Mouse (Mus musculus) regulatory T cell (primary cell): ENCODE measurements around the gene Rabep2.
"Not testable (repeated sequence)": the region's sequence is repeated elsewhere in the genome, so short reads cannot be mapped to it uniquely, and the experiment has no call there.

Experiments used
- in situ Hi-C: fragments of 300-600 bp; cut with MboI, MseI; formaldehyde crosslinking; loops from one replicate; pipeline ENCODE4 v1.15.1; 2025; ENCODE audit warnings: high pct_unique_total_duplicates

Rabep2 gene

GRCm38 (mm10) chr7:126463547-126463946, 35.0 kb downstream of the Rabep2 start:
- in situ Hi-C loops, result no loop called here

GRCm38 (mm10) chr7:126464121-126464520, 35.6 kb downstream of the Rabep2 start:
- in situ Hi-C loops, result no loop called here

DNA sequence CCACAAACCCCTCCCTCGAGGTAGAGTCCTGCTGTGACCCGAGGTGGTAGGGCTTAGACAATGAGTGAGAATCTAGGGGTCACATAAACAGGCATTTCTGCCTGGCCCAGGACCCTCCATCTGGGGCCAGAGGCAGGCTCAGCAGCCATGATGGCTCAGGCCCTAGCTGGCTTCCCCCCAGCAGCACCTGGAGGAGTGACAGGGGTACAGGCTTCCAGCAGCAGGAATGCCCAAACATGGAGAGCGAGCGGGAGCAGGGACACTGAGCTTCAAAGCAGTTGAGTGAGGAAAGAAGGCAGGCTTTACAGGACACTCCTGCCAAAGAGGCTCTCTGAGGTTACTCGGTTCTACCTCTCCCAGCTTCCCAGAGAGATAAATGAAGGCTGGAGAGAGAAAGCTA, 36.3 kb downstream of the Rabep2 start:
- in situ Hi-C loops, result no loop called here

- in situ Hi-C loops, result no loop called here
Observed at GRCm38 (mm10) chr7:126465246-126466030, 36.9 kb downstream of the Rabep2 start.

GRCm38 (mm10) chr7:126466116-126466515, 37.6 kb downstream of the Rabep2 start:
- in situ Hi-C loops, result no loop called here

- in situ Hi-C loops, result no loop called here
Observed at GRCm38 (mm10) chr7:126466707-126467106, 38.1 kb downstream of the Rabep2 start.

DNA sequence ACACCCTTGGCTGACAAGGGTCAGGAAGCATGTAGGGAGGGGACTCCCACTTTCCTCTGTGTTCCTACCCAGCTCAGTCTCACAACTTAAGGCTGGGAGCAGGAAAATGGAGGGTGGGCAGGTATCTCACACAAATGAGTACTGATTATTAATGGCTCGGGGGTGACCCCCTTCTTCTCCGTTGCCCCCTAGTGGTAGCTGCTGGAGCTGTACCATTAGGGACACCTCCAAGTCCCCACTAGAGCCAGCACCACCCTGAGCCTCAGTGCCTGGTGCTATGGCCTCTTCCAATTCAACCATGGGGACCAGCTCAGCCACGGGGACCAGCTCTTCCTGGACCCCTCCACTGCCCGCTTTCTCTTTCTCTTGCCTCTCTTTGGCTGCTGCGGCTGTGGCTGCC, 38.7 kb downstream of the Rabep2 start:
- in situ Hi-C loops, result no loop called here

DNA sequence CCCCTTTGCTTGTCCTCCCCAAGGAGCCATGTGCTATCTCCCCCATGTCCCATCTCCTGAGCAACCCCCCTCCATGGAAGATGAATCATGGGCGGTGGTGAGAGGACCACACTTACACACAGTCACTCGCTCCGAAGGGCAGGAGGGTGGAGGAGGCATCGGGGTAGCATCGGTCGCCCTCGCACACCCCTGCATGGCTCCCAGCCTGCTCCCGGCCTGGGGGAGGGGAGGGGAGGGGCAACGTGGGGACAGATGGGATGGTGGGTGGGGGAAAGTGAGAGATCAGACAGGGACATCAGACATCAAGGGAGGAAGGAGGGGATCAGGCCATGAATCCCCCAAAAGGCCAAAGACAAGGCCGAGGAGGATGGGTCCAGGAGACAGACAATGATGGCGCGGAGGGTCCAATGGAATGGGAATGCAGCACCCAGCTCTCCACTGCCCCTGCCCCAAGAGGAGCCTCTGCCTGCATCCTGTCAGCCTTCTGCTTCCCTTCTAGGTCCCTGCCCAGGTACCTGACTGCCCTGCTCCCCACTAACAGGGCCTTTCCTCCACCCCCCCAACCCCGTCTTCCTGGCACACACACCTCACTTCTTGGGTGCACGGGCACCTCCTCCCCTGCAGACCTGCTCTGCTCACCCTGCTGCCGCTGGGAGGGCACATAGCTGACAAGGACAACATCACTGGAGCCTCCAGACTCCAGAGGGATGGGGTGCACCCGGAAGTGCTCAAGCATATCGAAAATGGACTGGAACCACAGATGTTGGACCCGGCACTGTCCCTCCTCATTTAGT, 39.5 kb downstream of the Rabep2 start:
- in situ Hi-C loops, result no loop called here

DNA sequence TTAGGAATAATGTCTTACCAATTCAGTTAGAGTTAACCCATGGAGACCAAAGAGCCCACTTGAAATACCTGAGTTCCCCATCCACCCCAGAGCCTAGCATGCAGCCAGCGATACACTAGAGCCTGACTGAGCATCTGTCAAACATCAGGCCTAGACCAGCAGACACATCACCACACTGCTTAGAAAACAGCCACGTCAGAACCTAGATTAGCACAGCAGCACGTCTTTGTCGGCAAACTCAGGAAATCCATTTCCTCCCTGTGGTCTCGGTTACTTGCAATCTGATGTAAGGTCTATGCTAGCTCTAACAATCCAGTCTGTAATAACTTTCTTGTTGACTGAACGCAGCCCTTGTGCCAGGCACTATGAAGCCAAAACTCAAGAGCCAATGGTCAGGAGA, 41.5 kb downstream of the Rabep2 start:
- in situ Hi-C loops, result loop anchor here (5.0 kb wide), 1 partner anchor 73 kb away; the partner anchor contains the start of gene Nfatc2ip

GRCm38 (mm10) chr7:126471361-126471760, 42.8 kb downstream of the Rabep2 start:
- in situ Hi-C loops, result loop anchor here (5.0 kb wide), 1 partner anchor 74 kb away; the partner anchor contains the start of gene Nfatc2ip

DNA sequence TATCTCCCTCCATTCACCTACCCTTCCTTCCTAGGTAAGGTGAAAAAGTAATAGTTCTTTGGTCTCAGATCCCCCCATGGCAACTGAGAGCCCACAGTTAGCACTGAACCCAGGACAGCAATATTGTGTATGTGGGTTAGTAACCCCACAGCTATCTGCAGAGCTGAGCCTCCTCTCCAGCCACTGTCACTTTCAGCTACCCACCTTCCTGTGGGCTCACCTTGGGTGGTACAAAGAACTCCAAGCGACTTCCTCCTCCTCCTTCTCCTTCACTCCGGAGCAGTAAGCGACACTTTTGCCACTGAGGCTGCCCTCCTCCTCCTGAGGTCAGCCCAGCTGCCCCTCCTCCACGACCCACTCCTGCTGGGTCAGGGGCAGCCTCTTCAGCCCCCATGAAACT, 43.3 kb downstream of the Rabep2 start:
- in situ Hi-C loops, result loop anchor here (5.0 kb wide), 1 partner anchor 75 kb away; the partner anchor contains the start of gene Nfatc2ip

DNA sequence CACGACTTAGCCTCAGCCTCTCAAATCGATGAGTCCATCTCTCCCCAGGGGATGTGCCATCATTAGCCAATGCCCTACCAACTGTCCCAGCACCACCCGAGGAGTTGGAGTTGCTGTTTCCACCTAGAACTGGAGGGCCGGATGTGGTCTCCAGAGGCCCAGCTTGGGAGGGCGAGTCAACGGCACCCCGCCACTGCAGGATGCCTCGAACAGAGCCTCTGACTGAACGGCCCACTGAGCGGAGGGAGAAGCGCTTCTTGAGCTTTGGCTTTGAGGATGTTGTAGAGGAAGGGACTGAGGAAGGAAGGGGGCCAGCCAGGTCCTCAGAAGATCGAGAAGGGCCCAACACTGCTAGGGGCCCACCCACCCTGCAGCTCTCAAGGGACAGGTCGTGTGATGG, 43.7 kb downstream of the Rabep2 start:
- in situ Hi-C loops, result loop anchor here (5.0 kb wide), 1 partner anchor 75 kb away; the partner anchor contains the start of gene Nfatc2ip

GRCm38 (mm10) chr7:126472713-126473112, 44.2 kb downstream of the Rabep2 start:
- in situ Hi-C loops, result loop anchor here (5.0 kb wide), 1 partner anchor 75 kb away; the partner anchor contains the start of gene Nfatc2ip

DNA sequence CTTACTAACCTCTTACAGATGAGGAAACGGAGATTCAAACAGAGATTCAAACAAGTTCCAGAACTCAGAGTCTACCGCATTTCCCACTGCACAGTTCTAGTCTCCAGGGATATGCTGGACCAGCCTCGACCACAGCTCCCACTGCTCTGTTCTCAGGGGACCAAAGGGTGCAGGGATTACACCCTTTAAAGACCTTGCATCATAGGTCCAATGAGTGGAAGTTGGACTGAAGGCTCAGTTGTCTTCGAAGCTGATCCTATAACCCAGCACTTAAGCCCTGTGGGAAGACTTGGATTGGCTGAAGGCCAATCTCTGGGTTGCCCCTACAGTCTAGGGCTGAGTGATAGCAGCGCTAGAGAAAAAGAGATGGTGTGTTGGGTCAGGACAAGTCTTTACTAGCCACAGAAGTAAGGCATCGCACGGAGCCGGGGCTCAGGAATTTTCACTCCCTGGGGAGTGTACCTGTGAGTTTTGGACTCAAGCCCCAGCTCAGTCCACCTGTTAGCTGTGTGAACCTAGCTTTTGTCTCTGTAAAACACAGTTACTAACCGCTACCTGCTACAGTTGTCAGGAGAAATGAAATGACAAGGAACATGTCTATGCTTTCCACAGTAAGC, 45.0 kb downstream of the Rabep2 start:
- in situ Hi-C loops, result loop anchor here (5.0 kb wide), 1 partner anchor 76 kb away; the partner anchor contains the start of gene Nfatc2ip

GRCm38 (mm10) chr7:126474486-126474955, 46.0 kb downstream of the Rabep2 start:
- in situ Hi-C loops, result loop anchor here (5.0 kb wide), 1 partner anchor 77 kb away; the partner anchor contains the start of gene Nfatc2ip

GRCm38 (mm10) chr7:126474993-126475581, 46.5 kb downstream of the Rabep2 start, which contains the start of gene Sh2b1:
Sh2b1 (minus strand) TSS chr7:126475424.
- in situ Hi-C loops, result loop anchor here (5.0 kb wide), 1 partner anchor 78 kb away; the partner anchor contains the start of gene Nfatc2ip

- in situ Hi-C loops, result no loop called here
Observed at GRCm38 (mm10) chr7:126481699-126482098, 53.1 kb downstream of the Rabep2 start.

- in situ Hi-C loops, result no loop called here
Observed at GRCm38 (mm10) chr7:126482392-126482871, 53.9 kb downstream of the Rabep2 start.

- in situ Hi-C loops, result no loop called here
Observed at GRCm38 (mm10) chr7:126487052-126487483, 58.5 kb downstream of the Rabep2 start, which contains the start of gene Tufm. Tufm (plus strand) TSS chr7:126487361.

DNA sequence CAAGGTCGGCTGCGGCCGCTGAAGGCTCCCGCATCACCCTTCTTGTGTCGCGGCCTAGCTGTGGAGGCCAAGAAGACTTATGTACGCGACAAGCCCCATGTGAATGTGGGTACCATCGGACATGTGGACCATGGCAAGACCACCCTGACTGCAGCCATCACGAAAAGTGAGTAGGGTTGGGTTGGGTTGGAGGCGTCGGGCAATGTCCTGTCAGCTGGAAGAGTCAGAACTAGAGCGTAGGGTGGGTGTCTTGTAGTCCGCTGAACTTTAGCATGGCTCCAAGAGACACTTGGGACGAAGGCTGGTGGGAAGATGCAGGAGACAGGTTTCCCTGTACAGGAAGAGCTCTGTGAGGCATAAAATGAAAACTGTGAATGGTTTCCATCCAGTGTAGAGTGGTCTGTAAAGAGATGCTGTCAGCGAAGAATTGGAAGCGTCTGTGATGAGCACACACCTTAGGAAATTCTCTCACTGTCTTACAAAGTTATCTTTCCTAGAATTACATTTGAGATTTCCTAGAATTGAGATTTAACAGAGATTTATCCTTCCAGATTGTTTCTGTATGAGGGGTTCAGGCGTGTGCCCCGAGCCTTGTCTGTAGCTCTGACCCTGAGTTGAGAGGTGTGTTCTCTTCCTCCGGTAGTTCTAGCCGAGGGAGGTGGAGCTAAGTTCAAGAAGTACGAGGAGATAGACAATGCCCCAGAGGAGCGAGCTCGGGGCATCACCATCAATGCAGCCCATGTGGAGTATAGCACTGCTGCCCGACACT, 59.2 kb downstream of the Rabep2 start:
- in situ Hi-C loops, result not testable (repeated sequence)
